Mouse (Mus musculus): ENCODE measurements at regions not wholly inside any gene's neighbourhood (a gene's known extent, or its start where the extent isn't known, plus 50 kb on each side); places are given as distances from the start of the nearest gene placed in this dataset.

GRCm38 (mm10) chr1:92370842-92371241 is 102.8 kb downstream of the Ndufa10 start:
- Histone ChIP-seq H3K36me3 (ENCODE audit: control insufficient read depth, insufficient read depth, low read length) (no peaks in the 10 kb centered on the region), H3K9ac (ENCODE audit: low read length) (no peak overlapping the region), H3K4me3 (ENCODE audit: low read depth, low read length) (no peak overlapping the region), H3K4me2 (ENCODE audit: low read length) (no peak overlapping the region), H3K4me1 (replicated peaks; ENCODE audit: control insufficient read depth, insufficient read depth, low read length) (peaks cover 17% of the 10 kb centered on the region), H3K27me3 (replicated peaks; ENCODE audit: control insufficient read depth, insufficient read depth, low read length) (no peaks in the 10 kb centered on the region), H3K9me3 (ENCODE audit: control insufficient read depth, low read length) (no peaks in the 10 kb centered on the region), H3K27ac (ENCODE audit: low read depth) (no peak overlapping the region)
- ATAC-seq (replicated peaks; ENCODE audit: low FRiP score, low TSS enrichment, low read depth) (no peak), DNase-seq (ENCODE audit: low spot score) (no peak)
- 90% methylated on average over 4 of the region's 4 CpGs for WGBS

GRCm38 (mm10) chr1:92369972-92370371 is 103.7 kb downstream of the Ndufa10 start:
- H3K4me1 ChIP-seq (replicated peaks; ENCODE audit: control insufficient read depth, insufficient read depth, low read length): peaks cover 17% of the 10 kb centered on the region
- ATAC-seq (replicated peaks; ENCODE audit: low FRiP score, low TSS enrichment, low read depth) (no peak), DNase-seq (ENCODE audit: low spot score) (no peak)
- no peak overlapping the region for H3K9ac ChIP-seq (ENCODE audit: low read length)
- no peaks in the 10 kb centered on the region for H3K36me3 ChIP-seq (ENCODE audit: control insufficient read depth, insufficient read depth, low read length)
- no peaks in the 10 kb centered on the region for H3K27me3 ChIP-seq (replicated peaks; ENCODE audit: control insufficient read depth, insufficient read depth, low read length)
- WGBS: 83% methylated on average over 5 of the region's 5 CpGs
- H3K9me3 ChIP-seq (ENCODE audit: control insufficient read depth, low read length): no peaks in the 10 kb centered on the region
- no peak overlapping the region for H3K4me3 ChIP-seq (ENCODE audit: low read depth, low read length)
- no peak overlapping the region for H3K4me2 ChIP-seq (ENCODE audit: low read length)
- H3K27ac ChIP-seq (ENCODE audit: low read depth): no peak overlapping the region

GRCm38 (mm10) chr1:92366249-92366648 is 107.4 kb downstream of the Ndufa10 start:
- ATAC-seq (replicated peaks; ENCODE audit: low FRiP score, low TSS enrichment, low read depth) (no peak), DNase-seq (ENCODE audit: low spot score) (no peak)
- no peaks in the 10 kb centered on the region for H3K9me3 ChIP-seq (ENCODE audit: control insufficient read depth, low read length)
- no peak overlapping the region for H3K4me3 ChIP-seq (ENCODE audit: low read depth, low read length)
- no peaks in the 10 kb centered on the region for H3K36me3 ChIP-seq (ENCODE audit: control insufficient read depth, insufficient read depth, low read length)
- H3K27me3 ChIP-seq (replicated peaks; ENCODE audit: control insufficient read depth, insufficient read depth, low read length): no peaks in the 10 kb centered on the region
- 59% methylated on average over 5 of the region's 5 CpGs for WGBS
- H3K4me1 ChIP-seq (replicated peaks; ENCODE audit: control insufficient read depth, insufficient read depth, low read length): peaks cover 4% of the 10 kb centered on the region
- no peak overlapping the region for H3K9ac ChIP-seq (ENCODE audit: low read length)
- H3K27ac ChIP-seq (ENCODE audit: low read depth): no peak overlapping the region
- no peak overlapping the region for H3K4me2 ChIP-seq (ENCODE audit: low read length)

GRCm38 (mm10) chr1:92365366-92366075 is 108.1 kb downstream of the Ndufa10 start:
- ATAC-seq (replicated peaks; ENCODE audit: low FRiP score, low TSS enrichment, low read depth): no peak

GRCm38 (mm10) chr1:92361677-92362076 is 112.0 kb downstream of the Ndufa10 start:
- DNase-seq (ENCODE audit: low spot score): no peak
- 0 out of 2 replicates have a peak, but pooled peaks cover 2% of the 10 kb centered on the region for H3K27me3 ChIP-seq (replicated peaks; ENCODE audit: control insufficient read depth, insufficient read depth, low read length)
- WGBS: 90% methylated on average over 7 of the region's 7 CpGs
- no peak overlapping the region for H3K9ac ChIP-seq (ENCODE audit: low read length)
- H3K4me2 ChIP-seq (ENCODE audit: low read length): no peak overlapping the region
- no peak overlapping the region for H3K4me3 ChIP-seq (ENCODE audit: low read depth, low read length)
- no peaks in the 10 kb centered on the region for H3K4me1 ChIP-seq (replicated peaks; ENCODE audit: control insufficient read depth, insufficient read depth, low read length)
- no peak overlapping the region for H3K27ac ChIP-seq (ENCODE audit: low read depth)
- ATAC-seq (replicated peaks; ENCODE audit: low FRiP score, low TSS enrichment, low read depth): no peak
- H3K36me3 ChIP-seq (ENCODE audit: control insufficient read depth, insufficient read depth, low read length): no peaks in the 10 kb centered on the region
- H3K9me3 ChIP-seq (ENCODE audit: control insufficient read depth, low read length): no peaks in the 10 kb centered on the region

More at GRCm38 (mm10) chr1:92365366-92366075, 108.1 kb downstream of the Ndufa10 start:
- Histone ChIP-seq H3K4me3 (ENCODE audit: low read depth, low read length) (no peak overlapping the region), H3K27me3 (replicated peaks; ENCODE audit: control insufficient read depth, insufficient read depth, low read length) (no peaks in the 10 kb centered on the region), H3K36me3 (ENCODE audit: control insufficient read depth, insufficient read depth, low read length) (no peaks in the 10 kb centered on the region), H3K9ac (ENCODE audit: low read length) (no peak overlapping the region), H3K4me1 (replicated peaks; ENCODE audit: control insufficient read depth, insufficient read depth, low read length) (no peaks in the 10 kb centered on the region), H3K4me2 (ENCODE audit: low read length) (no peak overlapping the region), H3K27ac (ENCODE audit: low read depth) (no peak overlapping the region), H3K9me3 (ENCODE audit: control insufficient read depth, low read length) (no peaks in the 10 kb centered on the region)
- DNase-seq (ENCODE audit: low spot score): no peak
- 84% methylated on average over 4 of the region's 4 CpGs for WGBS

- Histone ChIP-seq H3K9me3 (ENCODE audit: control insufficient read depth, low read length) (no peaks in the 10 kb centered on the region), H3K4me3 (ENCODE audit: low read depth, low read length) (no peak overlapping the region), H3K27ac (ENCODE audit: low read depth) (no peak overlapping the region), H3K9ac (ENCODE audit: low read length) (no peak overlapping the region), H3K4me2 (ENCODE audit: low read length) (no peak overlapping the region), H3K36me3 (ENCODE audit: control insufficient read depth, insufficient read depth, low read length) (no peaks in the 10 kb centered on the region), H3K27me3 (replicated peaks; ENCODE audit: control insufficient read depth, insufficient read depth, low read length) (0 out of 2 replicates have a peak, but pooled peaks cover 2% of the 10 kb centered on the region), H3K4me1 (replicated peaks; ENCODE audit: control insufficient read depth, insufficient read depth, low read length) (no peaks in the 10 kb centered on the region)
- WGBS: 18% methylated on average over 7 of the region's 7 CpGs
- no peak for ATAC-seq (replicated peaks; ENCODE audit: low FRiP score, low TSS enrichment, low read depth)
- DNase-seq (ENCODE audit: low spot score): peak; percentile 87
Observed at GRCm38 (mm10) chr1:92360255-92360654, 113.4 kb downstream of the Ndufa10 start.

GRCm38 (mm10) chr1:92359473-92359872 is 114.2 kb downstream of the Ndufa10 start:
- Histone ChIP-seq H3K4me2 (ENCODE audit: low read length) (no peak overlapping the region), H3K27me3 (replicated peaks; ENCODE audit: control insufficient read depth, insufficient read depth, low read length) (0 out of 2 replicates have a peak, but pooled peaks cover 2% of the 10 kb centered on the region), H3K9me3 (ENCODE audit: control insufficient read depth, low read length) (no peaks in the 10 kb centered on the region), H3K9ac (ENCODE audit: low read length) (no peak overlapping the region), H3K36me3 (ENCODE audit: control insufficient read depth, insufficient read depth, low read length) (no peaks in the 10 kb centered on the region), H3K4me1 (replicated peaks; ENCODE audit: control insufficient read depth, insufficient read depth, low read length) (no peaks in the 10 kb centered on the region), H3K27ac (ENCODE audit: low read depth) (no peak overlapping the region), H3K4me3 (ENCODE audit: low read depth, low read length) (no peak overlapping the region)
- ATAC-seq (replicated peaks; ENCODE audit: low FRiP score, low TSS enrichment, low read depth): no peak
- WGBS: 91% methylated on average over 2 of the region's 2 CpGs
- DNase-seq (ENCODE audit: low spot score): no peak

GRCm38 (mm10) chr1:92358758-92359287 is 114.8 kb downstream of the Ndufa10 start:
- Histone ChIP-seq H3K9me3 (ENCODE audit: control insufficient read depth, low read length) (no peaks in the 10 kb centered on the region), H3K27me3 (replicated peaks; ENCODE audit: control insufficient read depth, insufficient read depth, low read length) (0 out of 2 replicates have a peak, but pooled peaks cover 2% of the 10 kb centered on the region), H3K36me3 (ENCODE audit: control insufficient read depth, insufficient read depth, low read length) (no peaks in the 10 kb centered on the region), H3K9ac (ENCODE audit: low read length) (no peak overlapping the region), H3K4me3 (ENCODE audit: low read depth, low read length) (no peak overlapping the region), H3K4me1 (replicated peaks; ENCODE audit: control insufficient read depth, insufficient read depth, low read length) (no peaks in the 10 kb centered on the region), H3K4me2 (ENCODE audit: low read length) (no peak overlapping the region), H3K27ac (ENCODE audit: low read depth) (no peak overlapping the region)
- 80% methylated on average over 8 of the region's 8 CpGs for WGBS
- no peak for ATAC-seq (replicated peaks; ENCODE audit: low FRiP score, low TSS enrichment, low read depth)
- DNase-seq (ENCODE audit: low spot score): no peak
